21 mouse cellular contexts compared by ENCODE assay signal in the genomic region with DNA sequence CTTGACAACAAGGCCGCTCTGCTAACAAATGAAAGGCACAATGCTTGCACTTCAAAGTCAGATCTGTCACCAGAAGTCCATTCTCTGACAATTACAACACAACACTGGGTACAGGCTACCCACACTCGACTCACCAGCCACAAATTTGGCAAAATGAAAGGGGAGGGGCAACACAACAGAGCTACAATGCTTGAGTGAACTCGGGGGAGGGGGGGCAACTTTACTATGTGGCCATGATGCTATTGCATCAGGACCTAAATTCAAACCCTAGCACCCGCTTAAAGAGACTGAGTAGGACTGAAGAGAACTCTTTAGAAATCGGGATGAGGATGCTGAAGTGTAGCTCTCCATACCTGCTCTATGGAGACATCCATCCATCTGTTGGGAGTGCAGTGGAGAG. TPM values are rescaled to one million over a fixed set of nuclear protein-coding genes. Genes with fewer than 3 reads are reported as not detected.
DNase-seq lines count a peak whose midpoint lies in the region; ATAC-seq and TF ChIP-seq lines count a peak whose summit lies in the region.
"Had no signal": no experiment of that assay in that cellular context is flagged by ENCODE, and none has a peak within 500 bp of the region (broad histone marks: within the 10 kb centered on the region; RNA-seq: fewer than 3 reads in every experiment).

No protein-coding gene starts in this region.

- H3K4me1 ChIP-seq in intestine, embryonic 14.5 days (replicated peaks; ENCODE audit: control insufficient read depth, insufficient read depth, low read length), result no peaks in the 10 kb centered on the region
- no peaks in the 10 kb centered on the region for H3K4me1 ChIP-seq in intestine, postnatal 0 days (replicated peaks; ENCODE audit: control insufficient read depth, insufficient read depth, low read length)
- H3K4me1 ChIP-seq in hindbrain, embryonic 14.5 days (replicated peaks; ENCODE audit: control insufficient read depth, insufficient read depth, low read length), result peaks cover 4% of the 10 kb centered on the region; the same call in 1 of the 2 replicates
- peaks cover 34% of the 10 kb centered on the region for H3K4me1 ChIP-seq in neural tube, embryonic 15.5 days
- no peaks in the 10 kb centered on the region for H3K4me1 ChIP-seq in midbrain, embryonic 11.5 days (ENCODE audit: control insufficient read depth, insufficient read depth, low read length)
- H3K4me1 ChIP-seq: embryonic facial prominence, embryonic 10.5 days; forebrain, embryonic 13.5 days; heart, embryonic 13.5 days had no signal

- no peaks in the 10 kb centered on the region for H3K9me3 ChIP-seq in intestine, embryonic 14.5 days (ENCODE audit: control insufficient read depth, low read length)
- H3K9me3 ChIP-seq in intestine, postnatal 0 days (ENCODE audit: control insufficient read depth), result no peaks in the 10 kb centered on the region
- H3K9me3 ChIP-seq in hindbrain, embryonic 14.5 days (ENCODE audit: control insufficient read depth, low read length), result no peaks in the 10 kb centered on the region
- H3K9me3 ChIP-seq in neural tube, embryonic 15.5 days (replicated peaks), result no peaks in the 10 kb centered on the region
- H3K9me3 ChIP-seq in midbrain, embryonic 11.5 days (ENCODE audit: control insufficient read depth, low read length), result no peaks in the 10 kb centered on the region
- H3K9me3 ChIP-seq: embryonic facial prominence, embryonic 10.5 days; forebrain, embryonic 13.5 days; G1E; heart, embryonic 13.5 days had no signal

- no peak overlapping the region for H3K27ac ChIP-seq in intestine, embryonic 14.5 days (ENCODE audit: low read depth)
- no peak overlapping the region for H3K27ac ChIP-seq in intestine, postnatal 0 days (ENCODE audit: low read depth, low read length)
- H3K27ac ChIP-seq in hindbrain, embryonic 14.5 days, result 0 out of 2 replicates have a peak overlapping the region, but pooled peaks have one; percentile 27
- H3K27ac ChIP-seq in neural tube, embryonic 15.5 days (replicated peaks), result peak overlapping the region; percentile 73
- H3K27ac ChIP-seq in midbrain, embryonic 11.5 days (ENCODE audit: low read depth, low read length), result no peak overlapping the region
- H3K27ac ChIP-seq: embryonic facial prominence, embryonic 10.5 days; forebrain, embryonic 13.5 days; gastrocnemius, adult 2 months; heart, embryonic 13.5 days had no signal

- no peak for TF ChIP-seq CTCF in intestine, postnatal 0 days (IDR thresholded peaks at IDR 0.05; ENCODE audit: low read depth)

- no peak for ATAC-seq in intestine, embryonic 14.5 days (replicated peaks; ENCODE audit: low FRiP score, low TSS enrichment, low read depth)
- no peak for ATAC-seq in intestine, postnatal 0 days
- no peak for ATAC-seq in hindbrain, embryonic 14.5 days (ENCODE audit: low FRiP score)
- ATAC-seq in neural tube, embryonic 15.5 days (ENCODE audit: low FRiP score), result no peak
- no peak for ATAC-seq in megakaryocyte, adult 5-6 weeks (ENCODE audit: poor library complexity, severe bottlenecking)
- ATAC-seq in midbrain, embryonic 11.5 days (ENCODE audit: low FRiP score), result no peak
- ATAC-seq: forebrain, embryonic 13.5 days; forebrain, postnatal 0 days; inflammation-experienced regulatory T-cells, adult 6 months had no signal

- peak; percentile 24 for DNase-seq in intestine, embryonic 14.5 days (ENCODE audit: low spot score)
- peak; percentile 71 for DNase-seq in A20 (ENCODE audit: low read depth, low spot score)
- DNase-seq in hindbrain, embryonic 14.5 days (ENCODE audit: low spot score), result no peak
- DNase-seq in midbrain, embryonic 11.5 days (ENCODE audit: low spot score, missing footprints), result no peak
- DNase-seq: adrenal gland, postnatal 10 days; cerebellum, adult 11 months; cerebellum, adult 8-10 months; cerebellum, postnatal 14 days; forebrain, postnatal 0 days; gastrocnemius, adult 2 months; gastrocnemius, postnatal 25 days; heart, postnatal 36 days; kidney, adult 18-20 months had no signal

- H3K36me3 ChIP-seq in intestine, embryonic 14.5 days (ENCODE audit: control insufficient read depth, insufficient read depth, low read length), result peaks cover 38% of the 10 kb centered on the region
- peaks cover 10% of the 10 kb centered on the region for H3K36me3 ChIP-seq in intestine, postnatal 0 days (ENCODE audit: control insufficient read depth, insufficient read depth)
- H3K36me3 ChIP-seq in hindbrain, embryonic 14.5 days (replicated peaks; ENCODE audit: control insufficient read depth, insufficient read depth), result 0 out of 2 replicates have a peak, but pooled peaks cover 10% of the 10 kb centered on the region
- 0 out of 2 replicates have a peak, but pooled peaks cover 3% of the 10 kb centered on the region for H3K36me3 ChIP-seq in neural tube, embryonic 15.5 days
- peaks cover 12% of the 10 kb centered on the region; the same call in 1 of the 2 replicates for H3K36me3 ChIP-seq in midbrain, embryonic 11.5 days (ENCODE audit: control insufficient read depth, insufficient read depth, low read length)

- no peak overlapping the region for H3K9ac ChIP-seq in intestine, embryonic 14.5 days (ENCODE audit: low read length)
- H3K9ac ChIP-seq in intestine, postnatal 0 days (ENCODE audit: low read depth, low read length), result no peak overlapping the region
- H3K9ac ChIP-seq in hindbrain, embryonic 14.5 days, result no peak overlapping the region
- H3K9ac ChIP-seq in neural tube, embryonic 15.5 days (replicated peaks), result no peak overlapping the region
- no peak overlapping the region for H3K9ac ChIP-seq in midbrain, embryonic 11.5 days (ENCODE audit: low read length)
- H3K9ac ChIP-seq: forebrain, embryonic 13.5 days; forebrain, postnatal 0 days; heart, embryonic 13.5 days had no signal

- WGBS in intestine, embryonic 14.5 days, result 88% methylated on average over 5 of the region's 5 CpGs
- 86% methylated on average over 5 of the region's 5 CpGs for WGBS in intestine, postnatal 0 days
- 80% methylated on average over 5 of the region's 5 CpGs for WGBS in hindbrain, embryonic 14.5 days
- WGBS in neural tube, embryonic 15.5 days, result 80% methylated on average over 5 of the region's 5 CpGs
- WGBS in midbrain, embryonic 11.5 days, result 89% methylated on average over 5 of the region's 5 CpGs

- no peak overlapping the region for H3K4me3 ChIP-seq in intestine, embryonic 14.5 days (ENCODE audit: low read depth, low read length)
- H3K4me3 ChIP-seq in intestine, postnatal 0 days (ENCODE audit: low read depth, low read length), result no peak overlapping the region
- H3K4me3 ChIP-seq in hindbrain, embryonic 14.5 days (replicated peaks; ENCODE audit: low read length), result no peak overlapping the region
- H3K4me3 ChIP-seq in neural tube, embryonic 15.5 days (replicated peaks), result no peak overlapping the region
- H3K4me3 ChIP-seq in midbrain, embryonic 11.5 days (ENCODE audit: low read depth, low read length), result no peak overlapping the region
- H3K4me3 ChIP-seq: embryonic facial prominence, embryonic 10.5 days; forebrain, embryonic 13.5 days; gastrocnemius, adult 2 months; heart, embryonic 13.5 days had no signal

- H3K27me3 ChIP-seq in intestine, embryonic 14.5 days (replicated peaks; ENCODE audit: control insufficient read depth, insufficient read depth, low read length), result no peaks in the 10 kb centered on the region
- H3K27me3 ChIP-seq in intestine, postnatal 0 days (replicated peaks; ENCODE audit: control insufficient read depth, insufficient read depth, low read length), result no peaks in the 10 kb centered on the region
- no peaks in the 10 kb centered on the region for H3K27me3 ChIP-seq in hindbrain, embryonic 14.5 days (ENCODE audit: control insufficient read depth, insufficient read depth, low read length)
- H3K27me3 ChIP-seq in neural tube, embryonic 15.5 days (replicated peaks), result no peaks in the 10 kb centered on the region
- H3K27me3 ChIP-seq in midbrain, embryonic 11.5 days (ENCODE audit: control insufficient read depth, insufficient read depth, low read length), result no peaks in the 10 kb centered on the region
- H3K27me3 ChIP-seq: forebrain, embryonic 13.5 days; heart, embryonic 13.5 days had no signal

- H3K4me2 ChIP-seq in intestine, embryonic 14.5 days (ENCODE audit: low read length), result no peak overlapping the region
- no peak overlapping the region for H3K4me2 ChIP-seq in intestine, postnatal 0 days (replicated peaks; ENCODE audit: low read depth)
- H3K4me2 ChIP-seq in hindbrain, embryonic 14.5 days (replicated peaks), result no peak overlapping the region
- no peak overlapping the region for H3K4me2 ChIP-seq in neural tube, embryonic 15.5 days
- H3K4me2 ChIP-seq in midbrain, embryonic 11.5 days, result no peak overlapping the region
- H3K4me2 ChIP-seq: forebrain, embryonic 13.5 days; heart, embryonic 13.5 days had no signal

RNA-seq across cellular contexts. Expression of gene Cdk5rap2, which starts 10.8 kb away (rescaled TPM):
- 20.0 and 21.4 TPM in 2 replicates for polyA plus RNA-seq in intestine, embryonic 14.5 days (2014; fragmentation: Nextera tagmentation; extraction: Ambion mirVana)
- 4.7 and 5.4 TPM in 2 replicates for polyA plus RNA-seq in intestine, postnatal 0 days (2015; fragmentation: Nextera tagmentation; extraction: Ambion mirVana)
- 11.0 and 13.3 TPM in 2 replicates for polyA plus RNA-seq in hindbrain, embryonic 14.5 days (2014; fragmentation: Nextera tagmentation; extraction: Ambion mirVana)
- polyA plus RNA-seq in neural tube, embryonic 15.5 days (2015; fragmentation: Nextera tagmentation; extraction: Ambion mirVana), result 8.7 and 12.6 TPM in 2 replicates
- 10.9 and 11.4 TPM in 2 replicates for total RNA-seq in megakaryocyte, adult 5-6 weeks (2015)
- 25.9 and 26.3 TPM in 2 replicates for total RNA-seq in megakaryocyte, adult 5-6 weeks (2017)
- polyA plus RNA-seq in midbrain, embryonic 11.5 days (2014; fragmentation: Nextera tagmentation; extraction: Ambion mirVana), result 18.7 and 19.1 TPM in 2 replicates

Comparison
In these comparisons a context has a peak if more than half of its experiments do, and no peak if none do; other contexts are left out.
1. DNase-seq: peak in intestine, embryonic 14.5 days (single experiment) and A20 (single experiment); none in hindbrain, embryonic 14.5 days (single experiment) and midbrain, embryonic 11.5 days (single experiment).
2. H3K27ac ChIP-seq: peak in hindbrain, embryonic 14.5 days (single experiment) and neural tube, embryonic 15.5 days (single experiment); none in intestine, embryonic 14.5 days (single experiment), intestine, postnatal 0 days (single experiment) and midbrain, embryonic 11.5 days (single experiment).